Mouse (Mus musculus): ENCODE data around the gene Tnfrsf21. TPM values are rescaled to one million over a fixed set of nuclear protein-coding genes. Genes with fewer than 3 reads are reported as not detected.
A peak's percentile ranks its signal among the peaks of the same experiment; 100 is the strongest.

Tnfrsf21 gene
- total RNA-seq, 2 experiments from 2014 or later = 15.5 to 24.0 TPM

- TF ChIP-seq CTCF (IDR thresholded peaks at IDR 0.05) = no peak
- Histone ChIP-seq H3K27ac (no peak overlapping the region), H3K4me3 (no peak overlapping the region)
- no peak for DNase-seq
- intact Hi-C loops (cut with DNase I) = no loop called here
Observed at GRCm38 (mm10) chr17:43130115-43130869, 113.9 kb downstream of the Tnfrsf21 start.

GRCm38 (mm10) chr17:43130870-43131264 is 114.5 kb downstream of the Tnfrsf21 start:
- intact Hi-C loops (cut with DNase I) = no loop called here
- DNase-seq = no peak
- no peak overlapping the region for H3K27ac ChIP-seq
- no peak for TF ChIP-seq CTCF (IDR thresholded peaks at IDR 0.05)
- H3K4me3 ChIP-seq = no peak overlapping the region

DNA sequence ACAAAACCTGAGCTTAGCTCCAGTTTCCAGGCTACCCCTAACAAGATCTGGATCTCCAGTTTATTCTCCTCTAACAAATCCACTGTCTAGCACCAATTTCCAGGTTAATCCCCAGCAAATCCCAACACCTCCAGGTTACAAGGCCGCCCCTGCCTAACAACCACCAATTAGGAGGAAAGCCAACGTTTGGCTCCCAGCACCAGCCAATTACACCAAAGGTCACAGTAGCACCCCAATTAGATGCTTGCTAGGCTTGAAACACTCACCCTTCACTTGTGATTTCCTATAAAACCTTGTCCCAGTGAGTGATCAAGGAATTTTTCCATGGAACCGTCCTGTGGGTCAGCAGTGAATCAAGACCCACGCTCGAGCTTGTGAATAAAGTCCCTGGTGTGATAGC is 116.1 kb downstream of the Tnfrsf21 start:
- TF ChIP-seq CTCF (IDR thresholded peaks at IDR 0.05) = no peak
- no peak for DNase-seq
- Histone ChIP-seq H3K27ac (peak overlapping the region; percentile 59), H3K4me3 (no peak overlapping the region)
- intact Hi-C loops (cut with DNase I) = no loop called here

GRCm38 (mm10) chr17:43133106-43133505 is 116.8 kb downstream of the Tnfrsf21 start:
- intact Hi-C loops (cut with DNase I) = no loop called here
- peak; percentile 51 for DNase-seq
- TF ChIP-seq CTCF (IDR thresholded peaks at IDR 0.05) = no peak

GRCm38 (mm10) chr17:43134991-43135390 is 118.6 kb downstream of the Tnfrsf21 start:
- no peak for DNase-seq
- TF ChIP-seq CTCF (IDR thresholded peaks at IDR 0.05) = no peak
- no peak overlapping the region for H3K27ac ChIP-seq
- intact Hi-C loops (cut with DNase I) = no loop called here
- H3K4me3 ChIP-seq = no peak overlapping the region

More at GRCm38 (mm10) chr17:43133106-43133505, 116.8 kb downstream of the Tnfrsf21 start:
- Histone ChIP-seq H3K27ac (peak overlapping the region; percentile 59), H3K4me3 (no peak overlapping the region)

GRCm38 (mm10) chr17:43135398-43136265 is 119.3 kb downstream of the Tnfrsf21 start:
- Histone ChIP-seq H3K27ac (no peak overlapping the region), H3K4me3 (no peak overlapping the region)
- no peak for TF ChIP-seq CTCF (IDR thresholded peaks at IDR 0.05)
- DNase-seq = no peak
- intact Hi-C loops (cut with DNase I) = no loop called here

- TF ChIP-seq CTCF (IDR thresholded peaks at IDR 0.05) = no peak
- intact Hi-C loops (cut with DNase I) = no loop called here
- Histone ChIP-seq H3K27ac (no peak overlapping the region), H3K4me3 (no peak overlapping the region)
- DNase-seq = no peak
Observed at GRCm38 (mm10) chr17:43136720-43137119, 120.4 kb downstream of the Tnfrsf21 start.

DNA sequence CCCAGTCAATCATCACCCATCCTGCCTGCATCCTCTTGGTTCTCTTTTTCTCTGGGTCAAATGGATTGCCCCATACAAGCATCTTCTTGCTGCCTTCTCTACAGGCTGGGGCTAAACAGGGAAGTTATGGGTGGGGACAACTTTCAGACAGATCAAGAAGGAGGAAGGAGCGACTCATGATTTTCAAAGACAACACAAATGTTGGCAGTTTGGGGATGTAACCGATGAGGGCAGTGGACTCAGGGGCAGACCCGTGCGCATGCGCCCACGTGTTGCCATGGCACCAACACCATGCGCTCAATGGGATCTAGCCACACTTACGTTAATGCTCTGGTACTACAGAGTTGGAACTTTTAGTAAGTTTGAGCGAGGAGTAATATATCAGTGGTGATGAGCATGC is 121.5 kb downstream of the Tnfrsf21 start:
- intact Hi-C loops (cut with DNase I) = no loop called here

DNA sequence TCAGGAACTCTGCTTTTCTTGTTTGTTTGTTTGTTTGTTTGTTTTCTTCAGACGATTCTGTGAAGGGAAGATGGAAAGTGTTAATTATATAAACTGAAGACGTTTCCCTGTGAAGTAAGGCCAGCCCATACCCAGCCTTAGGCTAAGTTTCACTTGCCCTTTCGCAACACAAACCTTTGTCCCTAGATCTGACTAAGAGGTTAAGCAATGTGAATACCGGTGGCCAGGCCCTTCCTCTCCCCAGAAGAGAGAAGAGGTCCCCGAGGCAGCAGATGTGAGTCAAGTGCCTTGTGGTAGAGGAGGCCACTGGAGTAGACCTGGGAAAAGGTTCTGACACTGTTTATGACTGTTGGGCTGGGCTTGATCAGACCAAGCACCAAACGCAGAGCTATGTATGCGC is 122.0 kb downstream of the Tnfrsf21 start:
- Histone ChIP-seq H3K27ac (0 out of 2 replicates have a peak overlapping the region, but pooled peaks have one; percentile 29), H3K4me3 (no peak overlapping the region)
- intact Hi-C loops (cut with DNase I) = no loop called here
- DNase-seq = no peak
- no peak for TF ChIP-seq CTCF (IDR thresholded peaks at IDR 0.05)

More for the DNA sequence above, 121.5 kb downstream of the Tnfrsf21 start:
- peak; percentile 49 for DNase-seq
- Histone ChIP-seq H3K4me3 (no peak overlapping the region), H3K27ac (0 out of 2 replicates have a peak overlapping the region, but pooled peaks have one; percentile 29)
- no peak for TF ChIP-seq CTCF (IDR thresholded peaks at IDR 0.05)

Other genes starting within 250 kb of the Tnfrsf21 start
- gene Cd2ap, start 139.9 kb upstream of the Tnfrsf21 start, total RNA-seq (2021) = 10 to 100 TPM; 13.5 TPM

Data from gastrocnemius, adult 2 months (tissue).